Mouse (Mus musculus) kidney, embryonic 16.5 days (tissue): Measurements from ENCODE around the gene Pla1a. TPM values are rescaled to one million over a fixed set of nuclear protein-coding genes. Genes with fewer than 3 reads are reported as not detected.
A peak's percentile ranks its signal among the peaks of the same experiment; 100 is the strongest.

Experiments used
- ATAC-seq: fragments of 200-750 bp; cut with Nextera tagmentation; 2 replicates; pipeline ENCODE4 v1.8.0; 2017; ENCODE audit warnings: moderate TSS enrichment; ENCODE audit not compliant: low FRiP score, low TSS enrichment
- H3K27ac ChIP-seq: fragments of 300-500 bp; sonication (generic); 2 replicates; pipeline ENCODE4 v1.5.1; 2014; ENCODE audit warnings: low read length
- H3K27me3 ChIP-seq: fragments of 300-500 bp; sonication (generic); 2 replicates; pipeline ENCODE4 v1.6.1; 2014; ENCODE audit warnings: low read length, control low read depth, mixed read lengths; ENCODE audit not compliant: insufficient read depth
- H3K36me3 ChIP-seq: fragments of 300-500 bp; sonication (generic); 2 replicates; pipeline ENCODE4 v1.6.1; 2014; ENCODE audit warnings: low read length, control low read depth, mixed read lengths; ENCODE audit not compliant: insufficient read depth
- H3K4me1 ChIP-seq: fragments of 300-500 bp; sonication (generic); 2 replicates; pipeline ENCODE4 v1.6.1; 2014; ENCODE audit warnings: low read length, control low read depth, mixed read lengths; ENCODE audit not compliant: insufficient read depth
- H3K4me2 ChIP-seq: fragments of 300-500 bp; sonication (generic); replicated peaks from 2 replicates; pipeline ENCODE4 v1.6.1; 2014; ENCODE audit warnings: low read depth, low read length
- H3K4me3 ChIP-seq: fragments of 300-500 bp; sonication (generic); 2 replicates; pipeline ENCODE4 v1.5.1; 2014; ENCODE audit warnings: mild to moderate bottlenecking, low read length
- H3K9ac ChIP-seq: fragments of 300-500 bp; sonication (generic); replicated peaks from 2 replicates; pipeline ENCODE4 v1.6.1; 2014; ENCODE audit warnings: low read length
- H3K9me3 ChIP-seq: fragments of 300-500 bp; sonication (generic); 2 replicates; pipeline ENCODE4 v1.6.1; 2016; ENCODE audit warnings: low read length, control low read depth
- WGBS: fragments of 180-500 bp; shearing (Covaris S2); extraction: QIAGEN DNeasy Blood & Tissue Kit; methylation state at CpG from one replicate; pipeline ENCODE4 v1.1.7; 2014; 5-methylcytosine and 5-hydroxymethylcytosine counted together
- polyA plus RNA-seq: library from polyadenylated mRNA; unstranded; fragments of >200 nt; fragmentation: Nextera tagmentation; extraction: Ambion mirVana; gene quantifications from 2 replicates; pipeline ENCODE4 v1.2.1, GENCODE M21; 2015

The Pla1a gene
- polyA plus RNA-seq, 1 experiment from 2014 or later = 10.0 TPM

GRCm38 (mm10) chr16:38406708-38407107, 26.2 kb downstream of the Pla1a start:
- Histone ChIP-seq H3K4me3 (no peak overlapping the region), H3K36me3 (no peaks in the 10 kb centered on the region), H3K27ac (no peak overlapping the region), H3K9ac (no peak overlapping the region), H3K4me1 (no peaks in the 10 kb centered on the region), H3K4me2 (no peak overlapping the region), H3K9me3 (0 out of 2 replicates have a peak, but pooled peaks cover 3% of the 10 kb centered on the region), H3K27me3 (no peaks in the 10 kb centered on the region)
- no peak for ATAC-seq
- 84% methylated on average over 6 of the region's 6 CpGs for WGBS

GRCm38 (mm10) chr16:38406293-38406692, 26.7 kb downstream of the Pla1a start:
- no peak overlapping the region for H3K4me2 ChIP-seq
- no peak overlapping the region for H3K27ac ChIP-seq
- 84% methylated on average over 5 of the region's 5 CpGs for WGBS
- no peak for ATAC-seq
- no peaks in the 10 kb centered on the region for H3K27me3 ChIP-seq
- H3K4me3 ChIP-seq = no peak overlapping the region
- H3K36me3 ChIP-seq = no peaks in the 10 kb centered on the region
- no peaks in the 10 kb centered on the region for H3K4me1 ChIP-seq
- H3K9ac ChIP-seq = no peak overlapping the region
- H3K9me3 ChIP-seq = 0 out of 2 replicates have a peak, but pooled peaks cover 3% of the 10 kb centered on the region

- 90% methylated on average over 7 of the region's 7 CpGs for WGBS
- no peak overlapping the region for H3K4me3 ChIP-seq
- no peak overlapping the region for H3K27ac ChIP-seq
- no peaks in the 10 kb centered on the region for H3K36me3 ChIP-seq
- peaks cover 16% of the 10 kb centered on the region for H3K4me1 ChIP-seq
- 0 out of 2 replicates have a peak, but pooled peaks cover 3% of the 10 kb centered on the region for H3K9me3 ChIP-seq
- H3K4me2 ChIP-seq = no peak overlapping the region
- no peak overlapping the region for H3K9ac ChIP-seq
- H3K27me3 ChIP-seq = no peaks in the 10 kb centered on the region
- no peak for ATAC-seq
These were observed 29.3 kb downstream of the Pla1a start for GRCm38 (mm10) chr16:38403639-38404038.

- Histone ChIP-seq H3K27ac (no peak overlapping the region), H3K9ac (no peak overlapping the region), H3K9me3 (0 out of 2 replicates have a peak, but pooled peaks cover 3% of the 10 kb centered on the region), H3K4me1 (peaks cover 17% of the 10 kb centered on the region), H3K4me3 (no peak overlapping the region), H3K4me2 (no peak overlapping the region), H3K36me3 (no peaks in the 10 kb centered on the region), H3K27me3 (no peaks in the 10 kb centered on the region)
- 89% methylated on average over 6 of the region's 6 CpGs for WGBS
- ATAC-seq = no peak
These were observed 31.5 kb downstream of the Pla1a start for GRCm38 (mm10) chr16:38401468-38401867.

- H3K27ac ChIP-seq = peak overlapping the region; percentile 88
- 0 out of 2 replicates have a peak, but pooled peaks have one; percentile 2 for ATAC-seq
- WGBS = 85% methylated on average over 9 of the region's 9 CpGs
These were observed 32.5 kb downstream of the Pla1a start for GRCm38 (mm10) chr16:38400311-38400960.

GRCm38 (mm10) chr16:38399531-38400231, 33.3 kb downstream of the Pla1a start:
- WGBS = 6% methylated on average over 17 of the region's 17 CpGs

More at GRCm38 (mm10) chr16:38400311-38400960, 32.5 kb downstream of the Pla1a start:
- Histone ChIP-seq H3K4me3 (peak overlapping the region; percentile 37), H3K4me1 (peaks cover 23% of the 10 kb centered on the region), H3K9ac (peak overlapping the region; percentile 69), H3K36me3 (no peaks in the 10 kb centered on the region), H3K27me3 (no peaks in the 10 kb centered on the region), H3K4me2 (peak overlapping the region; percentile 66), H3K9me3 (0 out of 2 replicates have a peak, but pooled peaks cover 3% of the 10 kb centered on the region)

GRCm38 (mm10) chr16:38399076-38399475, 33.9 kb downstream of the Pla1a start:
- no peaks in the 10 kb centered on the region for H3K27me3 ChIP-seq
- H3K4me2 ChIP-seq = peak overlapping the region; percentile 66
- H3K9me3 ChIP-seq = 0 out of 2 replicates have a peak, but pooled peaks cover 3% of the 10 kb centered on the region
- no peaks in the 10 kb centered on the region for H3K36me3 ChIP-seq
- ATAC-seq = peak; percentile 3; the same call in 1 of the 2 replicates
- peak overlapping the region; percentile 69 for H3K9ac ChIP-seq
- H3K27ac ChIP-seq = peak overlapping the region; percentile 88
- peak overlapping the region; percentile 37; the same call in 1 of the 2 replicates for H3K4me3 ChIP-seq
- WGBS = 66% methylated on average over 3 of the region's 3 CpGs
- H3K4me1 ChIP-seq = peaks cover 23% of the 10 kb centered on the region

More at GRCm38 (mm10) chr16:38399531-38400231, 33.3 kb downstream of the Pla1a start:
- peak overlapping the region; percentile 37 for H3K4me3 ChIP-seq
- no peaks in the 10 kb centered on the region for H3K36me3 ChIP-seq
- H3K4me2 ChIP-seq = peak overlapping the region; percentile 66
- H3K27me3 ChIP-seq = no peaks in the 10 kb centered on the region
- H3K9me3 ChIP-seq = 0 out of 2 replicates have a peak, but pooled peaks cover 3% of the 10 kb centered on the region
- peak overlapping the region; percentile 88 for H3K27ac ChIP-seq
- H3K4me1 ChIP-seq = peaks cover 23% of the 10 kb centered on the region
- ATAC-seq = peak; percentile 91
- peak overlapping the region; percentile 69 for H3K9ac ChIP-seq

GRCm38 (mm10) chr16:38398266-38398665, 34.7 kb downstream of the Pla1a start:
- H3K9ac ChIP-seq = no peak overlapping the region
- H3K36me3 ChIP-seq = no peaks in the 10 kb centered on the region
- no peak overlapping the region for H3K4me3 ChIP-seq
- H3K27me3 ChIP-seq = no peaks in the 10 kb centered on the region
- peak; percentile 44; the same call in 1 of the 2 replicates for ATAC-seq
- peaks cover 23% of the 10 kb centered on the region for H3K4me1 ChIP-seq
- no peak overlapping the region for H3K4me2 ChIP-seq
- H3K9me3 ChIP-seq = 0 out of 2 replicates have a peak, but pooled peaks cover 3% of the 10 kb centered on the region
- WGBS = 88% methylated on average over 6 of the region's 6 CpGs
- H3K27ac ChIP-seq = no peak overlapping the region

- no peak overlapping the region for H3K4me3 ChIP-seq
- H3K9me3 ChIP-seq = no peaks in the 10 kb centered on the region
- ATAC-seq = no peak
- H3K27me3 ChIP-seq = no peaks in the 10 kb centered on the region
- WGBS = 27% methylated on average over 13 of the region's 13 CpGs
- H3K36me3 ChIP-seq = no peaks in the 10 kb centered on the region
- peak overlapping the region; percentile 23; the same call in 1 of the 2 replicates for H3K4me2 ChIP-seq
- peaks cover 27% of the 10 kb centered on the region for H3K4me1 ChIP-seq
- 0 out of 2 replicates have a peak overlapping the region, but pooled peaks have one; percentile 26 for H3K9ac ChIP-seq
- H3K27ac ChIP-seq = no peak overlapping the region
These were observed 36.8 kb downstream of the Pla1a start for GRCm38 (mm10) chr16:38396155-38396554.
